ENCODE assay signal across 9 mouse cellular contexts in the genomic region with DNA sequence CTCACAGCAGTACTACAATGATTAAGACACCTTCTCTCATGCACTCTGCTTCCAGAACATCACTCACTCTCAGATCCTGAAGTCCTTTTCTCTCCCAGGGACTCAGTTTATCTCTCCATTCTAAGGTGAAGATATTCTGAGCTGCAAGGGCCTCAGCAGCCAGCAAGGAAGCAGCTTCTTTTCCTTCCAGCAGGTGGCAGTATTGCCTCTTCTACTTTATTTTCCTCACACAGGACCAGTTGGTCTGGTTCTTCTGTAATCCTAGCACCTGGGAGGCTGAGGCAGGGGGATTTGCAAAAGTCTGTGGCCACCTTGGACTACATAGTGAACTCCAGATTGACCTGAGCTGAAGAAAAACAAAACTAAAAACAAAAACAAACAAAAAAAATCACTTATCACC. TPM values are rescaled to one million over a fixed set of nuclear protein-coding genes. Genes with fewer than 3 reads are reported as not detected.
DNase-seq lines count a peak whose midpoint lies in the region; ATAC-seq and TF ChIP-seq lines count a peak whose summit lies in the region.
"Had no signal": no experiment of that assay in that cellular context is flagged by ENCODE, and none has a peak within 500 bp of the region (broad histone marks: within the 10 kb centered on the region; RNA-seq: fewer than 3 reads in every experiment).

No protein-coding gene starts in this region.

- in situ Hi-C loops in ES-E14 (cut with MboI; ENCODE audit: low sequenced_read_pairs in 2 of 2, unreplicated experiment in 2 of 2): loop anchor here in 1 of 2 experiments (25.0 kb wide), 1 partner anchor 344 kb away; a partner anchor contains a TSS

- no peaks in the 10 kb centered on the region for H3K4me1 ChIP-seq in kidney, embryonic 16.5 days (ENCODE audit: insufficient read depth, low read length)
- H3K4me1 ChIP-seq in ES-E14 (ENCODE audit: control insufficient read depth in 2 of 2, insufficient read depth in 2 of 2, low read length in 2 of 2, poor library complexity in 1 of 2): peaks cover 0 to 3% of the 10 kb centered on the region in 2 experiments; a peak in 2 of 4 replicates
- no peaks in the 10 kb centered on the region for H3K4me1 ChIP-seq in midbrain, embryonic 14.5 days (ENCODE audit: control insufficient read depth, insufficient read depth, low read length)

- no peak overlapping the region for H3K27ac ChIP-seq in kidney, embryonic 16.5 days (ENCODE audit: low read length)
- H3K27ac ChIP-seq in ES-E14 (ENCODE audit: insufficient read depth, low read depth, low read length, poor library complexity, severe bottlenecking): no peak overlapping the region
- no peak overlapping the region for H3K27ac ChIP-seq in midbrain, embryonic 14.5 days (replicated peaks; ENCODE audit: low read depth, low read length)

- no peak for ATAC-seq in kidney, embryonic 16.5 days (ENCODE audit: low FRiP score, low TSS enrichment)
- ATAC-seq in midbrain, embryonic 14.5 days (ENCODE audit: low FRiP score, low TSS enrichment): no peak

- H3K36me3 ChIP-seq in kidney, embryonic 16.5 days (ENCODE audit: insufficient read depth, low read length): no peaks in the 10 kb centered on the region
- H3K36me3 ChIP-seq in ES-E14 (ENCODE audit: control insufficient read depth, insufficient read depth, low read length, poor library complexity, severe bottlenecking): no peaks in the 10 kb centered on the region
- H3K36me3 ChIP-seq in midbrain, embryonic 14.5 days (ENCODE audit: control insufficient read depth, insufficient read depth, low read length): no peaks in the 10 kb centered on the region

- H3K4me3 ChIP-seq in kidney, embryonic 16.5 days (ENCODE audit: low read length): no peak overlapping the region
- H3K4me3 ChIP-seq in ES-E14 (ENCODE audit: insufficient read depth in 1 of 2, low read depth in 1 of 2, low read length in 2 of 2, poor library complexity in 1 of 2, severe bottlenecking in 1 of 2): no peak overlapping the region
- H3K4me3 ChIP-seq in midbrain, embryonic 14.5 days (replicated peaks; ENCODE audit: low read depth, low read length): no peak overlapping the region

- no peak overlapping the region for H3K4me2 ChIP-seq in kidney, embryonic 16.5 days (replicated peaks; ENCODE audit: low read depth, low read length)
- no peak overlapping the region for H3K4me2 ChIP-seq in midbrain, embryonic 14.5 days (ENCODE audit: low read length)

- H3K9ac ChIP-seq in kidney, embryonic 16.5 days (replicated peaks; ENCODE audit: low read length): no peak overlapping the region
- no peak overlapping the region for H3K9ac ChIP-seq in ES-E14 (ENCODE audit: insufficient read depth, low read depth, low read length, poor library complexity, severe bottlenecking)
- H3K9ac ChIP-seq in midbrain, embryonic 14.5 days (replicated peaks; ENCODE audit: low read length): no peak overlapping the region

- H3K9me3 ChIP-seq in kidney, embryonic 16.5 days (ENCODE audit: low read length): no peaks in the 10 kb centered on the region
- H3K9me3 ChIP-seq in ES-E14 (ENCODE audit: control insufficient read depth, insufficient read depth, low read depth, low read length): no peaks in the 10 kb centered on the region
- H3K9me3 ChIP-seq in midbrain, embryonic 14.5 days (ENCODE audit: control insufficient read depth, low read length): no peaks in the 10 kb centered on the region

- H3K27me3 ChIP-seq in kidney, embryonic 16.5 days (ENCODE audit: insufficient read depth, low read length): peaks cover 20% of the 10 kb centered on the region
- peaks cover 35% of the 10 kb centered on the region for H3K27me3 ChIP-seq in midbrain, embryonic 14.5 days (ENCODE audit: control insufficient read depth, insufficient read depth, low read length)

- DNase-seq in kidney, adult 11 months: peak; percentile 12
- DNase-seq in A20 (ENCODE audit: low read depth, low spot score) (peak; percentile 61), ES-E14 (ENCODE audit: low read depth, low spot score) (peak; percentile 66)
- peak; percentile 77 to 84 for DNase-seq in cerebellum, postnatal 10 days
- peak; percentile 29 to 38 for DNase-seq in kidney, adult 8-10 months
- peak; percentile 90 for DNase-seq in midbrain, embryonic 14.5 days
- no peak for DNase-seq in right cerebral cortex, postnatal 36 days (ENCODE audit: low spot score in 2 of 2)

TF ChIP-seq in ES-E14, 5 proteins besides CTCF, POLR2A, EP300 and RAD21:
- TF ChIP-seq ZC3H11A (IDR thresholded peaks at IDR 0.05; ENCODE audit: borderline replicate concordance, low read depth, low read length) (peak; percentile 82), HCFC1 (IDR thresholded peaks at IDR 0.05; ENCODE audit: borderline replicate concordance, insufficient read depth, low read length) (no peak), ZNF384 (IDR thresholded peaks at IDR 0.05; ENCODE audit: low read depth, low read length) (no peak)

RNA-seq across cellular contexts. Expression of a gene that starts 8.3 kb away (rescaled TPM):
- not detected in 2 replicates for polyA plus RNA-seq in kidney, embryonic 16.5 days (2015; fragmentation: Nextera tagmentation; extraction: Ambion mirVana)
- total RNA-seq in ES-E14 (2012; rRNA removed): 0.05 and 0.09 TPM in 2 replicates
- polyA plus RNA-seq in midbrain, embryonic 14.5 days (2014; fragmentation: Nextera tagmentation; extraction: Ambion mirVana): 0.24 and 0.58 TPM in 2 replicates
- polyA plus RNA-seq: lung, embryonic 16.5 days had no signal

RNA-seq across cellular contexts. Expression of a gene that starts 19.8 kb away (rescaled TPM):
- polyA plus RNA-seq in kidney, embryonic 16.5 days (2015; fragmentation: Nextera tagmentation; extraction: Ambion mirVana): 102 and 106 TPM in 2 replicates
- 79.8 and 102 TPM in 2 replicates for total RNA-seq in ES-E14 (2012; rRNA removed)
- polyA plus RNA-seq in midbrain, embryonic 14.5 days (2014; fragmentation: Nextera tagmentation; extraction: Ambion mirVana): 117 and 122 TPM in 2 replicates

RNA-seq across cellular contexts. Expression of a gene that starts 38.8 kb away (rescaled TPM):
- 2.4 and 3.8 TPM in 2 replicates for polyA plus RNA-seq in kidney, embryonic 16.5 days (2015; fragmentation: Nextera tagmentation; extraction: Ambion mirVana)
- total RNA-seq in ES-E14 (2012; rRNA removed): 0.76 and 2.1 TPM in 2 replicates
- polyA plus RNA-seq in midbrain, embryonic 14.5 days (2014; fragmentation: Nextera tagmentation; extraction: Ambion mirVana): 10.7 and 12.2 TPM in 2 replicates

RNA-seq across cellular contexts. Expression of a gene that starts 41.9 kb away (rescaled TPM):
- 6.4 and 7.1 TPM in 2 replicates for polyA plus RNA-seq in kidney, embryonic 16.5 days (2015; fragmentation: Nextera tagmentation; extraction: Ambion mirVana)
- 21.0 and 33.4 TPM in 2 replicates for total RNA-seq in ES-E14 (2012; rRNA removed)
- polyA plus RNA-seq in midbrain, embryonic 14.5 days (2014; fragmentation: Nextera tagmentation; extraction: Ambion mirVana): 6.2 and 8.7 TPM in 2 replicates

RNA-seq across cellular contexts. Expression of a gene that starts 53.7 kb away (rescaled TPM):
- polyA plus RNA-seq in kidney, embryonic 16.5 days (2015; fragmentation: Nextera tagmentation; extraction: Ambion mirVana): 113 and 124 TPM in 2 replicates
- 126 and 143 TPM in 2 replicates for total RNA-seq in ES-E14 (2012; rRNA removed)
- 102 and 103 TPM in 2 replicates for polyA plus RNA-seq in midbrain, embryonic 14.5 days (2014; fragmentation: Nextera tagmentation; extraction: Ambion mirVana)

Comparison
In these comparisons a context has a peak if more than half of its experiments do, and no peak if none do; other contexts are left out.
1. DNase-seq: peak in kidney, adult 11 months (single experiment), A20 (single experiment), ES-E14 (single experiment), cerebellum, postnatal 10 days (2 of 2), kidney, adult 8-10 months (2 of 2) and midbrain, embryonic 14.5 days (single experiment); none in right cerebral cortex, postnatal 36 days (0 of 2).